Comparison of ENCODE assay signal across 20 mouse cellular contexts in the genomic region with DNA sequence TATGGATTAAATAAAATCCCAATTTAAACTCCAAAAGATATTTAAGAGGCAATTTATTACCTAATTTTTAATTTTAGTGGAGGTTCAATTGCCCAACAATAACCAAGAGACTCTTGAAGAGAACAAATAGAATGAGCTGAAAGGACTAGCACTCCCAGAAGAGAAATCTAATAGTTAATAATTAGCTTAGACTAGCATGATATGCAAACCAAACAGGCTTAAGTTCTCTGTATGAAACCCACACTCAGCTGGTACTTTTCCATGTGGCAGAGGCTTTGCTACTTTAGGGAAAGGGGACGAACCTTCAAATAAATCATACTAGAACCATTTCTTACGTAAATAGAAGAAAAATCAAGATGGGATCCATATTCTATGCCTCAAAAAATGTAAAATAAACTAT. TPM values are rescaled to one million over a fixed set of nuclear protein-coding genes. Genes with fewer than 3 reads are reported as not detected.
"Had no signal": no experiment of that assay in that cellular context is flagged by ENCODE, and none has a peak within 500 bp of the region (broad histone marks: within the 10 kb centered on the region; RNA-seq: fewer than 3 reads in every experiment).

No protein-coding gene starts in this region.

- H3K9ac ChIP-seq: limb, embryonic 12.5 days; limb, embryonic 15.5 days; liver, embryonic 13.5 days; lung, embryonic 15.5 days; midbrain, embryonic 13.5 days; neural tube, embryonic 13.5 days had no signal

- ATAC-seq: hindbrain, embryonic 16.5 days; intestine, postnatal 0 days; midbrain, embryonic 13.5 days; midbrain, embryonic 16.5 days had no signal

- H3K36me3 ChIP-seq: limb, embryonic 12.5 days; limb, embryonic 15.5 days; liver, embryonic 13.5 days; lung, embryonic 15.5 days; midbrain, embryonic 10.5 days; midbrain, embryonic 13.5 days; neural tube, embryonic 13.5 days had no signal

- H3K4me2 ChIP-seq: limb, embryonic 12.5 days; limb, embryonic 15.5 days; liver, embryonic 13.5 days; lung, embryonic 15.5 days; midbrain, embryonic 13.5 days; neural tube, embryonic 13.5 days had no signal

- H3K27me3 ChIP-seq: limb, embryonic 12.5 days; limb, embryonic 15.5 days; liver, embryonic 13.5 days; lung, embryonic 15.5 days; megakaryocyte, embryonic 14.5 days; midbrain, embryonic 13.5 days; neural tube, embryonic 13.5 days had no signal

- H3K9me3 ChIP-seq: limb, embryonic 12.5 days; limb, embryonic 15.5 days; liver, embryonic 13.5 days; lung, embryonic 15.5 days; midbrain, embryonic 10.5 days; midbrain, embryonic 13.5 days; neural tube, embryonic 13.5 days had no signal

- H3K4me1 ChIP-seq: limb, embryonic 12.5 days; limb, embryonic 15.5 days; liver, embryonic 13.5 days; lung, embryonic 15.5 days; megakaryocyte, embryonic 14.5 days; midbrain, embryonic 10.5 days; midbrain, embryonic 13.5 days; neural tube, embryonic 13.5 days had no signal

- H3K4me3 ChIP-seq: limb, embryonic 12.5 days; limb, embryonic 15.5 days; liver, embryonic 13.5 days; lung, embryonic 15.5 days; megakaryocyte, embryonic 14.5 days; midbrain, embryonic 10.5 days; midbrain, embryonic 13.5 days; myocyte; neural tube, embryonic 13.5 days had no signal

- DNase-seq: kidney, adult 2 months; kidney, postnatal 10 days; kidney, postnatal 4 days; left cerebral cortex, postnatal 4 days; liver, embryonic 13.5 days; retina, postnatal 1 day; right cerebral cortex, postnatal 25 days; spleen, adult 18-20 months; thymus, postnatal 25 days had no signal

- H3K27ac ChIP-seq: limb, embryonic 12.5 days; limb, embryonic 15.5 days; liver, embryonic 13.5 days; lung, embryonic 15.5 days; midbrain, embryonic 10.5 days; midbrain, embryonic 13.5 days; neural tube, embryonic 13.5 days had no signal

RNA-seq across cellular contexts. Expression of gene Fam19a1, which starts 55.9 kb away (rescaled TPM):
- polyA plus RNA-seq: liver, embryonic 13.5 days had no signal
